Comparison of ENCODE assay signal across 10 mouse cellular contexts in the genomic region with DNA sequence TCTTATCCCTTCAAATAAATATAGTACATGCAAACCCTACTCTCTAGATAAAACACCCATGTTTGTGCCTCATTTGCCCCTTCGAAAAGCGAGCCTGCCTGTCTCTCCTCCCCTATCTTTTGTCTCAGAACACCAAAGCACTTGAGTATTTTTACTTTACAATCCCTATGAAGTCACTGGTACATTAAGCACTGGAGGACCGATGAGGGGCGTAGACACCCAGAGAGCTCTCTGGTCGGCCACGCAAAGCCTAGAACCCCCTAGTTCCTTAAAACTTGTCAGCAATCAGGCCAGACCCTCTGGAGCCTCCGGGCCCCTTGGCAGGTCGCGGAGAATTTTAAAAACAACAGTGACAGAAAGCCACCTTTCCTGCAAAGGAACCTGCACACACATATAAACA. TPM values are rescaled to one million over a fixed set of nuclear protein-coding genes. Genes with fewer than 3 reads are reported as not detected.
DNase-seq lines count a peak whose midpoint lies in the region; ATAC-seq and TF ChIP-seq lines count a peak whose summit lies in the region.
"Had no signal": no experiment of that assay in that cellular context is flagged by ENCODE, and none has a peak within 500 bp of the region (broad histone marks: within the 10 kb centered on the region; RNA-seq: fewer than 3 reads in every experiment).

No protein-coding gene starts in this region.

- H3K9me3 ChIP-seq in lung, postnatal 0 days (ENCODE audit: low read length): no peaks in the 10 kb centered on the region
- H3K9me3 ChIP-seq in intestine, embryonic 16.5 days (ENCODE audit: control insufficient read depth, low read length): no peaks in the 10 kb centered on the region
- H3K9me3 ChIP-seq in stomach, embryonic 15.5 days: no peaks in the 10 kb centered on the region

- intact Hi-C loops in gastrocnemius, adult 2 months (cut with DNase I): no loop called here

- whole genome bisulfite sequencing in lung, postnatal 0 days: 56% methylated on average over 9 of the region's 9 CpGs
- WGBS in intestine, embryonic 16.5 days: 63% methylated on average over 9 of the region's 9 CpGs
- whole genome bisulfite sequencing in stomach, embryonic 15.5 days: 66% methylated on average over 9 of the region's 9 CpGs

- H3K4me3 ChIP-seq in gastrocnemius, adult 2 months: peak overlapping the region; percentile 82
- H3K4me3 ChIP-seq in lung, postnatal 0 days (ENCODE audit: low read depth, low read length): no peak overlapping the region
- no peak overlapping the region for H3K4me3 ChIP-seq in intestine, embryonic 16.5 days (ENCODE audit: low read length)
- 0 out of 2 replicates have a peak overlapping the region, but pooled peaks have one; percentile 72 for H3K4me3 ChIP-seq in stomach, embryonic 15.5 days (replicated peaks)

- H3K27me3 ChIP-seq in lung, postnatal 0 days (replicated peaks; ENCODE audit: insufficient read depth, low read length): peaks cover 7% of the 10 kb centered on the region; the same call in 1 of the 2 replicates
- H3K27me3 ChIP-seq in intestine, embryonic 16.5 days (replicated peaks; ENCODE audit: control insufficient read depth, insufficient read depth, low read length): no peaks in the 10 kb centered on the region
- no peaks in the 10 kb centered on the region for H3K27me3 ChIP-seq in stomach, embryonic 15.5 days (replicated peaks)

- no peak overlapping the region for H3K9ac ChIP-seq in lung, postnatal 0 days (replicated peaks; ENCODE audit: low read depth)
- H3K9ac ChIP-seq in intestine, embryonic 16.5 days (ENCODE audit: low read depth, low read length): no peak overlapping the region
- no peak overlapping the region for H3K9ac ChIP-seq in stomach, embryonic 15.5 days

- no peak overlapping the region; the same call in 1 of the 2 replicates for H3K27ac ChIP-seq in gastrocnemius, adult 2 months
- no peak overlapping the region for H3K27ac ChIP-seq in lung, postnatal 0 days (ENCODE audit: low read length)
- no peak overlapping the region for H3K27ac ChIP-seq in intestine, embryonic 16.5 days (ENCODE audit: low read length)
- H3K27ac ChIP-seq in stomach, embryonic 15.5 days: no peak overlapping the region

- no peak for TF ChIP-seq CTCF in gastrocnemius, adult 2 months (IDR thresholded peaks at IDR 0.05)
- no peak for TF ChIP-seq CTCF in lung, postnatal 0 days (IDR thresholded peaks at IDR 0.05)

- no peak for DNase-seq in gastrocnemius, adult 2 months
- no peak for DNase-seq in gastrocnemius, adult 18-20 months (ENCODE audit: low spot score)
- DNase-seq in lung, postnatal 0 days (ENCODE audit: low spot score): no peak
- DNase-seq in lung, postnatal 25 days (ENCODE audit: low spot score): no peak
- DNase-seq in thymus, postnatal 14 days: no peak
- no peak for DNase-seq in adrenal gland, postnatal 4 days (ENCODE audit: low spot score in 2 of 2)
- DNase-seq: kidney, postnatal 4 days had no signal

- no peak for ATAC-seq in lung, postnatal 0 days
- no peak for ATAC-seq in intestine, embryonic 16.5 days
- ATAC-seq in stomach, embryonic 15.5 days (ENCODE audit: insufficient read depth, low FRiP score, low read depth): no peak

- no peaks in the 10 kb centered on the region for H3K36me3 ChIP-seq in lung, postnatal 0 days (ENCODE audit: insufficient read depth, low read length)
- no peaks in the 10 kb centered on the region for H3K36me3 ChIP-seq in intestine, embryonic 16.5 days (ENCODE audit: control insufficient read depth, insufficient read depth, low read length)
- H3K36me3 ChIP-seq in stomach, embryonic 15.5 days: no peaks in the 10 kb centered on the region

- no peaks in the 10 kb centered on the region for H3K4me1 ChIP-seq in lung, postnatal 0 days (ENCODE audit: insufficient read depth, low read depth, low read length)
- peaks cover 10% of the 10 kb centered on the region; the same call in 1 of the 2 replicates for H3K4me1 ChIP-seq in intestine, embryonic 16.5 days (ENCODE audit: control insufficient read depth, insufficient read depth, low read length)
- peaks cover 11% of the 10 kb centered on the region; the same call in 1 of the 2 replicates for H3K4me1 ChIP-seq in stomach, embryonic 15.5 days

- H3K4me2 ChIP-seq in lung, postnatal 0 days (replicated peaks; ENCODE audit: low read depth, low read length): 0 out of 2 replicates have a peak overlapping the region, but pooled peaks have one; percentile 20
- H3K4me2 ChIP-seq in intestine, embryonic 16.5 days (ENCODE audit: low read depth, low read length): 0 out of 2 replicates have a peak overlapping the region, but pooled peaks have one; percentile 76
- peak overlapping the region; percentile 88 for H3K4me2 ChIP-seq in stomach, embryonic 15.5 days

- no peak for TF ChIP-seq EP300 in lung, postnatal 0 days (IDR thresholded peaks at IDR 0.05)

RNA-seq across cellular contexts. Expression of gene Mark1, which starts 1.2 kb away (rescaled TPM):
- total RNA-seq in gastrocnemius, adult 2 months (2021): 1 to 10 TPM; 2.4 to 2.8 TPM
- 1 to 10 TPM; 1.0 to 2.2 TPM for total RNA-seq in gastrocnemius, adult 18-20 months (2021)
- 1.2 and 1.5 TPM in 2 replicates for polyA plus RNA-seq in lung, postnatal 0 days (2015; fragmentation: Nextera tagmentation; extraction: Ambion mirVana)
- 1.9 TPM in 2 replicates for polyA plus RNA-seq in intestine, embryonic 16.5 days (2015; fragmentation: Nextera tagmentation; extraction: Ambion mirVana)
- polyA plus RNA-seq in stomach, embryonic 15.5 days (2015; fragmentation: Nextera tagmentation; extraction: Ambion mirVana): 2.5 and 2.8 TPM in 2 replicates
- 10 to 100 TPM; 16.4 to 18.2 TPM for total RNA-seq in adrenal gland, postnatal 4 days (2021)
- polyA plus RNA-seq: C2C12 had no signal

Comparison
In these comparisons a context has a peak if more than half of its experiments do, and no peak if none do; other contexts are left out.
1. H3K4me3 ChIP-seq: peak in gastrocnemius, adult 2 months (single experiment) and stomach, embryonic 15.5 days (single experiment); none in lung, postnatal 0 days (single experiment) and intestine, embryonic 16.5 days (single experiment).
2. H3K4me2 ChIP-seq: peak in every context shown above with its lines; median percentile 88 in stomach, embryonic 15.5 days; 76 in intestine, embryonic 16.5 days; 20 in lung, postnatal 0 days.
3. RNA of gene Mark1, which starts 1.2 kb away (total RNA-seq): 16.4 to 18.2 TPM in adrenal gland, postnatal 4 days; 2.4 to 2.8 TPM in gastrocnemius, adult 2 months and 1.0 to 2.2 TPM in gastrocnemius, adult 18-20 months; every median in the first group is over 4 times any median in the second.